Mouse (Mus musculus) neutrophil, adult 5-6 weeks (primary cell): ENCODE measurements around the gene Pcnx2. TPM values are rescaled to one million over a fixed set of nuclear protein-coding genes. Genes with fewer than 3 reads are reported as not detected.

Experiments
- ATAC-seq: fragments of 151-379, 151-347 bp; 2 replicates; pipeline ENCODE4 v1.8.0; 2017; ENCODE audit warnings: mild to moderate bottlenecking, moderate TSS enrichment; ENCODE audit not compliant: insufficient number of reproducible peaks, poor library complexity, low FRiP score, severe bottlenecking; ENCODE audit errors: extremely low read depth
- total RNA-seq: library from RNA; stranded (forward); fragments of 200-1000 nt; gene quantifications from 2 replicates; pipeline ENCODE4 v1.2.3, GENCODE M21; 2017

The Pcnx2 gene
- total RNA-seq, 1 experiment from 2014 or later = not detected

GRCm38 (mm10) chr8:125843122-125843836 lies 54.8 kb downstream of the Pcnx2 start:
- ATAC-seq = no peak

GRCm38 (mm10) chr8:125842158-125842557 lies 56.0 kb downstream of the Pcnx2 start:
- no peak for ATAC-seq

GRCm38 (mm10) chr8:125824688-125825087 lies 73.4 kb downstream of the Pcnx2 start:
- ATAC-seq = no peak

GRCm38 (mm10) chr8:125823719-125824118 lies 74.4 kb downstream of the Pcnx2 start:
- no peak for ATAC-seq

- ATAC-seq = no peak
These were observed 76.1 kb downstream of the Pcnx2 start for GRCm38 (mm10) chr8:125822065-125822464.

- no peak for ATAC-seq
These were observed 78.3 kb downstream of the Pcnx2 start for GRCm38 (mm10) chr8:125819797-125820196.

- no peak for ATAC-seq
These were observed 79.3 kb downstream of the Pcnx2 start for GRCm38 (mm10) chr8:125818796-125819195.

GRCm38 (mm10) chr8:125816742-125817141 lies 81.4 kb downstream of the Pcnx2 start:
- no peak for ATAC-seq

- ATAC-seq = no peak
These were observed 89.3 kb downstream of the Pcnx2 start for GRCm38 (mm10) chr8:125808826-125809225.

- no peak for ATAC-seq
These were observed 90.2 kb downstream of the Pcnx2 start for GRCm38 (mm10) chr8:125807905-125808310.

- no peak for ATAC-seq
These were observed 91.7 kb downstream of the Pcnx2 start for GRCm38 (mm10) chr8:125806459-125806858.

GRCm38 (mm10) chr8:125796970-125797369 lies 101.1 kb downstream of the Pcnx2 start:
- ATAC-seq = no peak

GRCm38 (mm10) chr8:125795341-125795740 lies 102.8 kb downstream of the Pcnx2 start:
- no peak for ATAC-seq

GRCm38 (mm10) chr8:125792816-125793455 lies 105.2 kb downstream of the Pcnx2 start:
- no peak for ATAC-seq

- no peak for ATAC-seq
These were observed 111.2 kb downstream of the Pcnx2 start for GRCm38 (mm10) chr8:125786886-125787285.

GRCm38 (mm10) chr8:125782161-125782560 lies 116.0 kb downstream of the Pcnx2 start:
- no peak for ATAC-seq

GRCm38 (mm10) chr8:125779656-125780055 lies 118.5 kb downstream of the Pcnx2 start:
- ATAC-seq = no peak

GRCm38 (mm10) chr8:125778919-125779318 lies 119.2 kb downstream of the Pcnx2 start:
- no peak for ATAC-seq

GRCm38 (mm10) chr8:125777478-125778164 lies 120.5 kb downstream of the Pcnx2 start:
- ATAC-seq = no peak

- ATAC-seq = no peak
These were observed 121.3 kb downstream of the Pcnx2 start for GRCm38 (mm10) chr8:125776800-125777199.
